Mouse (Mus musculus) lung, postnatal 0 days (tissue): ENCODE measurements around the gene Qk.

Experiments used
- CTCF ChIP-seq: IDR thresholded peaks from 2 replicates; pipeline ENCODE4 v1.5.1; 2016; ENCODE audit warnings: antibody characterized with exemption, mild to moderate bottlenecking
- EP300 ChIP-seq: IDR thresholded peaks from 2 replicates; pipeline ENCODE4 v1.6.1; 2016; ENCODE audit warnings: antibody characterized with exemption, mild to moderate bottlenecking, control low read depth

DNA sequence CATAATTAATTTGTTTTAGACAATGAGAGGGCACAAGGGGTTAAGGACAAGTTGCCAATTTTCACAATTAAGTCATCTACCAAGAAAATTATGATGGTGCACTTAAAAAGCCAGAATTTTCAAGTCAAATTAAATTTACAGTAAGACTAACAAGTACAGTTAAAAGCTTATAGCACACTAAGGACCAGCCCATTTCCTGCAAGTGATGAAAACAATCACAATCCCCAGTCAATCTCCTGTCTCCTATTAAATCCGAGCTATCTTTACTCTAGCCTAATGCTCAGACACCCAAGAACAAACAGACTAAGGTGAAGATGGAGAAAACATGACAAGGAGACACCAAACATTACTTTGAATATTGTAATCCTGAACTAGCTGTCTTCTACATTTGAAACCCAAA, 3.2 kb downstream of the Qk start:
- TF ChIP-seq CTCF (no peak), EP300 (peak; percentile 18; the same call in 1 of the 2 replicates)
